Mouse (Mus musculus): ENCODE measurements around the gene Mad1l1.
A peak's percentile ranks its signal among the peaks of the same experiment; 100 is the strongest.

Mad1l1 gene

GRCm38 (mm10) chr5:140123194-140123593 is 198.2 kb downstream of the Mad1l1 start:
- DNase-seq = no peak

- DNase-seq = peak; percentile 28
Observed at GRCm38 (mm10) chr5:140121966-140122365, 199.4 kb downstream of the Mad1l1 start.

DNA sequence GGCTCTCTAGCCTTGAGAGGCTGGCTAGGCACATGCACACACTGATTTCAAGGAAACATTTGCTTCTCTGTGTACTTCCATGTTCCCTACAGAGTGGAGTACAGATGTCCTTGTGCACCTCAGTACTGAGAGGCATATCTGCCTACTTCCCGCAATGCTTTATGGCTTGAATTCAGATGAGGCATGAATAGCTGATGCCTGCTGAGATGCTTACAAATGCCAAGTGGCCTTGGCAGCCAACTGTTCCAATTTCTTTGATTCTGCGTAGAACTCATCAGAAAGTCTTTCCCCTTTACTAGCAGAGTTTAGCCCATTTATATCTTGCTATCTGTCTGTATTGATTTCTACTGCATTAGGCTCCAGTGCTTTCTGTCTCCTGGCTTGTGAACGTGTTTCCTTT is 202.4 kb downstream of the Mad1l1 start:
- no peak for DNase-seq

DNA sequence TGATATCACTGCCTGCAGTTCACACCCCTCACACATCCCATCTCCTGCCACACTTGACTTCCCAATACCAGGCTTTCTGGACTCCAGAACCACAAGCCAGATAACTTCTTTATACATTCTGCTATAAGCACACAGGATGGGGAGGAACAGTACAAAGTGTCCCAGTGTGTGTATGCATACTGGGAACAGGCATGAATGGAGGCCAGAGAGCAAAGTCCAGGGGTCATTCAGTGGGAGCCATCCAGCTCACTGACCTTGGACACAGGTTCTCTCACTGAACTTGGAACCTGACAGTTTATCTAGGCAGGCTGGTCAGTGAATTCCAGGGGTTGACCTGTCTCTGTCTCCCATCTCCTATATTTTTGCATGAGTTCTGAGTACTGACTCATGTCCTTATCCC is 203.4 kb downstream of the Mad1l1 start:
- no peak for DNase-seq

- DNase-seq = peak; percentile 31
Observed at GRCm38 (mm10) chr5:140115434-140116271, 205.7 kb downstream of the Mad1l1 start.

- DNase-seq = no peak
Observed at GRCm38 (mm10) chr5:140114512-140115060, 206.8 kb downstream of the Mad1l1 start.

GRCm38 (mm10) chr5:140113281-140113680 is 208.1 kb downstream of the Mad1l1 start:
- DNase-seq = no peak

DNA sequence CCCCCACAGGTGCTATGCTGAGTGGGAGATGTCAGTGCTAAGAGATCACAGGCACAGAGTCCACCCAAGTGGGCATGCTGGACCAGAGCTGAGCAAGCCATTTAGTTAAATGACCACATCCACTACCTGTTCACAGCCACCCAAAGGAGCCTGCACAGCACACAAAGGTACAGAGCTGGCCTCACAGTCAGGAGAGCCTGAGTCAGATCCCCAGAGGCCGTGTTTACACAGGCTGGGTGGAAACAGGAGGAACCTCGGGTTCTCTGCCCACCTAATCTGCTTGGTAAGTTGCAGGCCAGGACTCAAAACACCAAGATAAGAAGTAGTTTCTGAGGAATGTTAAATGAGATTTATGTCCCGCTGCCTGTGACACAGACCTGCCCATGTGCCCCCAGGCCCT is 211.3 kb downstream of the Mad1l1 start:
- no peak for DNase-seq

DNA sequence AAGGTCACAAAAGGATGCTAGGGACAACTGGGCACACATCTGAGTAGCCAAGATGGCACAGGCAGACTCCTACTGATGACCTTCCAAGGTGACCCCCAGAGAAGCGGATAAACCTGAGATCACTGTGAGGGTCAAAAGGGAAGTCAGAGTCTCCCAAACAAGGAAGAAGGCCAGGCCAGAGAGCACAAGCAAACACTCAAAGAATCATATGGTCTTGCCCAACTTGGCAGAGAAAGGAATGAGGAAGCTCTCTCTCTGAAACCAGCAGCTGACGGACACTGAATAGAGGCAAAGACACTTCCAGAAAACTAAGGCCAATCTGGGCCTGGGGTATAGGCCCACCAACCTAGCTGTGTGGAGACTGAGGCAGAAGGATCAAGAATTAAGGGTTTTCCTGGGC is 213.4 kb downstream of the Mad1l1 start:
- DNase-seq = no peak

- no peak for DNase-seq
Observed at GRCm38 (mm10) chr5:140106051-140106450, 215.3 kb downstream of the Mad1l1 start.

DNA sequence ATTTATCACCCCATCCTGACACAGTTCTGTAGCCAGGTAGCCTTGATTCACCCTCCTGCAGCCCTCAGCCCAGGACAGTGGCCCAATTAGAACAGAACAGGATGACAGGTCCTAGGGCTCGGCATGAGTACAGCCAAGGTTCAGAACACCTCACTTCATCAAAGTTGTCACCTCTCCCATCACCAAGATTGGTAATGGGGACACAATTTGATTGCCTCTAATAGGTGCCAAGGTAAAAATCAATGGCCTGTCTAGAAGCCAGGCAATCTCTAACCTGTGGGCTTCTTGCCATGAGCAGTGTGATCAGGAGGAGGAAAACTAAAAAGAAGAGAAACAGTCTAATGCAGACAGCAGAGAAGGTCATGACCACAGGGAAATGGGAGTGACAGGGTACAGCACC is 216.5 kb downstream of the Mad1l1 start:
- no peak for DNase-seq

- no peak for DNase-seq
Observed at GRCm38 (mm10) chr5:140102731-140103130, 218.6 kb downstream of the Mad1l1 start.

- peak; percentile 64 for DNase-seq
Observed at GRCm38 (mm10) chr5:140101409-140102009, 219.8 kb downstream of the Mad1l1 start.

GRCm38 (mm10) chr5:140098711-140099110 is 222.6 kb downstream of the Mad1l1 start:
- no peak for DNase-seq

GRCm38 (mm10) chr5:140095203-140095602 is 226.1 kb downstream of the Mad1l1 start:
- peak; percentile 37 for DNase-seq

- no peak for DNase-seq
Observed at GRCm38 (mm10) chr5:140093489-140093888, 227.9 kb downstream of the Mad1l1 start.

- peak; percentile 77 for DNase-seq
Observed at GRCm38 (mm10) chr5:140091601-140092000, 229.8 kb downstream of the Mad1l1 start.

DNA sequence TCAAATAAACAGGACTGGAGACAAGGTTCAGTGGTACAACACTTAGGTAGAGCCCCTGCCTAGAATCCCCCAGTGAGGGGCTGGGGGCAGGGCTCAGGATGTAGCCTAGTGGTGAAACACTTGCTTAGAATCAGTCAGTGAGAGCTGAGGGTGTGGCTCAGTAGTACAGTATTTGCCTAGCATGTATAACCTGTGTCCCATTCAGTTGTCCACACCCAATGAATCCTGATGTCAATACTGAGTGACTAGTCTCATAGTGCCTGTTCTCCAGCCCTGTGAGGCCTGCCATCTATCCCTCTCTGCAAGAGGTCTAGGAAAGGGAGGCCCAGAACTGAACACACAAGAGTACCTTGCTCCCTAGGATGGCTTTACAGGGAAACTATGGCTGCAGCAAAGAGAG is 232.1 kb downstream of the Mad1l1 start:
- no peak for DNase-seq

- DNase-seq = no peak
Observed at GRCm38 (mm10) chr5:140087242-140087641, 234.1 kb downstream of the Mad1l1 start.

DNA sequence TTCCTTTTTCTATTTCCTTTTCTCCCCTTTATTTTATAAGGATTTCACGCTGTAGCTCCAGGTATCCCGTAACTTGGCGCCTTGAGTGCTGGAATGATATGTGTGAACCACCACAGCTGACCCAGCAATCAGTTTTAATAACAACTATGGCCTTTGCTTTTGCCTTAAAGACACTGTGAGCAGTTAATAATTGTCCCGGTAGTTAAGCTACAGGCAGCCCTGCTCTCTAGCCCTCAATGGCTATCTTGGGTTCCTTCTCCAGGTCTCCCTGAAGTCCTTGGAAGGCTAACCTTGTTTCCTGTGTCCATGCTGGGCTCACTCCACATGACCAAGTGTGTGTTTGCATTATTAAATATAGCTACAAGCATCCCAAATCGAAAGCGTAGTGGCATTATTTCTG is 237.0 kb downstream of the Mad1l1 start:
- DNase-seq = no peak

- no peak for DNase-seq
Observed at GRCm38 (mm10) chr5:140083911-140084310, 237.4 kb downstream of the Mad1l1 start.

DNA sequence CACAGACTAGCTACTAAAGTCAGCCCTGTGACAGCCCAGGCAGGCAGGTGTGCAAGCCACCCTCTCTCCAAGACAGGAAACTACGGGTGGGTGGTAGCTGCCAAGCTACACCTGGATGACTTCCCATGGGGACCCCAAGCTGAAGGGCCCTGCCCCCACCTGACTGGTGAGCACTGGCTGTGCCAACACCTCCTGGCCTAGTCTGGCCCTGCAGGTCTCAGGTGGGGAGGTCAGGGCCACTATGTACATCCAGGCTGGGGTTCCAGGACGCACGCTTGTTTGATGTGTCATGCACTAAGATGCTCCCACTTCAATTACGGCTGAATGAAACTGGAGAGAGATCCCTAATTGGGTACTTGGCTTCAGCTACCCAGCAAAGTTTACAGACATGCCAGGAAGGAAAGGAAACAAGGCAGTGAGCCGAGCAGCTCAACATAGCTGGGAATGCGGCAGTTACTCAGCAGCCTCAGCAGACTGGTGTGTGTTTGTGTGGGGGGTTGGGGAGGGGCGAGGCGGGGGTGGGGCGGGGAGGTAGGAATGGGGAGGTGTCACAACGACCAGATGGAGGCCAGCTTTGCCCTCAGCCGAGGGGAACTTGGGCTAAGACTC is 239.0 kb downstream of the Mad1l1 start:
- peak; percentile 22 for DNase-seq

- no peak for DNase-seq
Observed at GRCm38 (mm10) chr5:140081084-140081483, 240.3 kb downstream of the Mad1l1 start.

DNA sequence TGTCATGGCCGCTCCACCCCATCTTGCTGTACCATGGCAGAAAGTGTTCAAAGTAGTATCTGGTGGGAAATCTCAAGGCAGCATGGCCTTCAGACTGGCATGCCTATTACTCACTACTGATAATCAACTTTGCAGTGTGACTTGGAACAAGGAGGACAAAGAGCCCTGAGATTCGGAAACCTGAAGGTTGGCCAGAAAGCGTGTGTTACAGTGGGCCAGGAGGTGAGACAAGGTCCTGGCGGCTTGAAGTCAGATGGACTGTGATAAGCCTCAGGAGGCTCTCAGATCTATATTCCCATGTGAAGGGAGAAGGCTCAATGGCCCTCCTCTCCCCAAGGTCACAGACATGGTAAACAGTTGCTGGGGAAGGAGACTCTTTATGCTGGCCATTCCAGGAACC is 241.8 kb downstream of the Mad1l1 start:
- no peak for DNase-seq
